Comparison of ENCODE assay signal across 10 mouse cellular contexts in the genomic region with DNA sequence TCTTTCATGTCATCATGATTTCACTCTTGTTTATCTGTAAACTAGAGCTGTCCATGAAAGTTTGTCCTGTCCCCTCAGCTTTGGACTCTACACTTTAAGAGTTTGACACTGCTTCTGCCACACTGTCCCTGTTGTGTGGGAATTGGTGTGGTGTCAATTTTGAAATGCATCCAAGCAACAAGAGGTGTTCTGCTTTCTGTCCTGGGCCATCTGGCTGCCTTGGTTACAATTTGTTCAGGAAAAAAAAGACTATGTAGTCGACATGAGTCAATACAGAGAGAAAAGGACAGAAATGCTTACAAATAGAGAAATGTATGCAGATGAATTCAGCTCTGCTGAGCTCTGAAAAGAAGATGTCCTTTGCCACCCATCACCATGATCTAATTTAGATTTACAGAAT. TPM values are rescaled to one million over a fixed set of nuclear protein-coding genes. Genes with fewer than 3 reads are reported as not detected.
DNase-seq lines count a peak whose midpoint lies in the region; ATAC-seq lines count a peak whose summit lies in the region.
"Had no signal": no experiment of that assay in that cellular context is flagged by ENCODE, and none has a peak within 500 bp of the region (broad histone marks: within the 10 kb centered on the region; RNA-seq: fewer than 3 reads in every experiment).

No protein-coding gene starts in this region.

- WGBS in heart, embryonic 11.5 days (ENCODE audit: insufficient replicate concordance), result 33% methylated on average over 1 of the region's 1 CpGs
- WGBS in midbrain, embryonic 11.5 days, result 9% methylated on average over 1 of the region's 1 CpGs
- WGBS in midbrain, embryonic 14.5 days, result 7% methylated on average over 1 of the region's 1 CpGs

- intact Hi-C loops in heart, postnatal 10 days (cut with DNase I), result no loop called here

- no peaks in the 10 kb centered on the region for H3K27me3 ChIP-seq in heart, embryonic 11.5 days (ENCODE audit: control insufficient read depth, insufficient read depth, low read length)
- no peaks in the 10 kb centered on the region for H3K27me3 ChIP-seq in midbrain, embryonic 11.5 days (ENCODE audit: control insufficient read depth, insufficient read depth, low read length)
- no peaks in the 10 kb centered on the region for H3K27me3 ChIP-seq in midbrain, embryonic 14.5 days (ENCODE audit: control insufficient read depth, insufficient read depth, low read length)

- 0 out of 2 replicates have a peak, but pooled peaks cover 2% of the 10 kb centered on the region for H3K4me1 ChIP-seq in heart, embryonic 11.5 days (ENCODE audit: control insufficient read depth, insufficient read depth, low read length)
- H3K4me1 ChIP-seq in midbrain, embryonic 11.5 days (ENCODE audit: control insufficient read depth, insufficient read depth, low read length), result peaks cover 2% of the 10 kb centered on the region; the same call in 1 of the 2 replicates
- H3K4me1 ChIP-seq in midbrain, embryonic 14.5 days (ENCODE audit: control insufficient read depth, insufficient read depth, low read length), result peaks cover 12% of the 10 kb centered on the region; the same call in 1 of the 2 replicates

- H3K36me3 ChIP-seq in heart, embryonic 11.5 days (ENCODE audit: control insufficient read depth, insufficient read depth, low read length), result no peaks in the 10 kb centered on the region
- no peaks in the 10 kb centered on the region for H3K36me3 ChIP-seq in midbrain, embryonic 11.5 days (ENCODE audit: control insufficient read depth, insufficient read depth, low read length)
- H3K36me3 ChIP-seq in midbrain, embryonic 14.5 days (ENCODE audit: control insufficient read depth, insufficient read depth, low read length), result no peaks in the 10 kb centered on the region

- H3K27ac ChIP-seq in heart, embryonic 11.5 days (ENCODE audit: low read depth, low read length), result no peak overlapping the region
- H3K27ac ChIP-seq in midbrain, embryonic 11.5 days (ENCODE audit: low read depth, low read length), result no peak overlapping the region
- no peak overlapping the region for H3K27ac ChIP-seq in midbrain, embryonic 14.5 days (replicated peaks; ENCODE audit: low read depth, low read length)
- H3K27ac ChIP-seq: macrophage had no signal

- DNase-seq in heart, adult 9 months (ENCODE audit: low spot score in 2 of 2), result peak; percentile 5 to 13
- no peak for DNase-seq in midbrain, embryonic 11.5 days (ENCODE audit: low spot score, missing footprints)
- DNase-seq in midbrain, embryonic 14.5 days, result no peak
- peak; percentile 94 for DNase-seq in cerebellum, adult 9-10 months
- DNase-seq in heart, postnatal 10 days, result peak; percentile 35 to 46
- DNase-seq in adrenal gland, adult 2 months, result no peak
- DNase-seq: gastrocnemius, postnatal 36 days; thymus, postnatal 4 days had no signal

- no peak overlapping the region for H3K4me2 ChIP-seq in heart, embryonic 11.5 days
- H3K4me2 ChIP-seq in midbrain, embryonic 11.5 days, result no peak overlapping the region
- no peak overlapping the region for H3K4me2 ChIP-seq in midbrain, embryonic 14.5 days (ENCODE audit: low read length)

- H3K9me3 ChIP-seq in heart, embryonic 11.5 days (replicated peaks; ENCODE audit: control insufficient read depth, low read length), result no peaks in the 10 kb centered on the region
- no peaks in the 10 kb centered on the region for H3K9me3 ChIP-seq in midbrain, embryonic 11.5 days (ENCODE audit: control insufficient read depth, low read length)
- H3K9me3 ChIP-seq in midbrain, embryonic 14.5 days (ENCODE audit: control insufficient read depth, low read length), result no peaks in the 10 kb centered on the region

- no peak overlapping the region for H3K4me3 ChIP-seq in heart, embryonic 11.5 days (ENCODE audit: low read depth, low read length)
- no peak overlapping the region for H3K4me3 ChIP-seq in midbrain, embryonic 11.5 days (ENCODE audit: low read depth, low read length)
- H3K4me3 ChIP-seq in midbrain, embryonic 14.5 days (replicated peaks; ENCODE audit: low read depth, low read length), result no peak overlapping the region

- ATAC-seq in heart, embryonic 11.5 days (replicated peaks; ENCODE audit: insufficient number of reproducible peaks, low FRiP score, low TSS enrichment), result no peak
- ATAC-seq in midbrain, embryonic 11.5 days (ENCODE audit: low FRiP score), result peak; percentile 47; the same call in 1 of the 2 replicates
- no peak for ATAC-seq in midbrain, embryonic 14.5 days (ENCODE audit: low FRiP score, low TSS enrichment)

- no peak overlapping the region for H3K9ac ChIP-seq in heart, embryonic 11.5 days (ENCODE audit: low read depth, low read length)
- no peak overlapping the region for H3K9ac ChIP-seq in midbrain, embryonic 11.5 days (ENCODE audit: low read length)
- H3K9ac ChIP-seq in midbrain, embryonic 14.5 days (replicated peaks; ENCODE audit: low read length), result no peak overlapping the region

RNA-seq across cellular contexts. Expression of gene Epha3, which starts 47.3 kb away (rescaled TPM):
- 10.7 and 11.9 TPM in 2 replicates for polyA plus RNA-seq in heart, embryonic 11.5 days (2014; fragmentation: Nextera tagmentation; extraction: Ambion mirVana)
- 35.0 and 37.9 TPM in 2 replicates for polyA plus RNA-seq in midbrain, embryonic 11.5 days (2014; fragmentation: Nextera tagmentation; extraction: Ambion mirVana)
- polyA plus RNA-seq in midbrain, embryonic 14.5 days (2014; fragmentation: Nextera tagmentation; extraction: Ambion mirVana), result 14.3 and 20.9 TPM in 2 replicates
- total RNA-seq in heart, postnatal 10 days (2021), result 1 to 10 TPM; 1.6 to 1.9 TPM
- 1 to 10 TPM; 1.1 to 1.6 TPM for total RNA-seq in adrenal gland, adult 2 months (2021)
- polyA plus RNA-seq in adrenal gland, adult 2 months (2012; rRNA removed), result 0.25 TPM in 2 replicates
- polyA plus RNA-seq: macrophage had no signal

Comparison
In these comparisons a context has a peak if more than half of its experiments do, and no peak if none do; other contexts are left out.
1. DNase-seq: peak in heart, adult 9 months (2 of 2), cerebellum, adult 9-10 months (single experiment) and heart, postnatal 10 days (2 of 2); none in midbrain, embryonic 11.5 days (single experiment), midbrain, embryonic 14.5 days (single experiment) and adrenal gland, adult 2 months (single experiment).